9 mouse cellular contexts compared by ENCODE assay signal in genomic region chr11:90389902-90390816, GRCm38 (mm10). TPM values are rescaled to one million over a fixed set of nuclear protein-coding genes. Genes with fewer than 3 reads are reported as not detected.
DNase-seq lines count a peak whose midpoint lies in the region; ATAC-seq and TF ChIP-seq lines count a peak whose summit lies in the region.
"Had no signal": no experiment of that assay in that cellular context is flagged by ENCODE, and none has a peak within 500 bp of the region (broad histone marks: within the 10 kb centered on the region; RNA-seq: fewer than 3 reads in every experiment).

No protein-coding gene starts in this region.

- H3K9me3 ChIP-seq in lung, embryonic 14.5 days (ENCODE audit: low read depth, low read length) = no peaks in the 10 kb centered on the region
- no peaks in the 10 kb centered on the region for H3K9me3 ChIP-seq in limb, embryonic 15.5 days

- H3K36me3 ChIP-seq in lung, embryonic 14.5 days (ENCODE audit: insufficient read depth) = no peaks in the 10 kb centered on the region
- H3K36me3 ChIP-seq in limb, embryonic 15.5 days = no peaks in the 10 kb centered on the region

- peak; percentile 71 for ATAC-seq in lung, embryonic 14.5 days (ENCODE audit: insufficient read depth)
- peak; percentile 45 for ATAC-seq in limb, embryonic 15.5 days (ENCODE audit: insufficient number of reproducible peaks, low FRiP score, low TSS enrichment, low read depth)

- TF ChIP-seq CTCF in lung, embryonic 14.5 days (IDR thresholded peaks at IDR 0.05; ENCODE audit: low read depth) = no peak

- H3K27ac ChIP-seq in lung, embryonic 14.5 days (ENCODE audit: low read depth) = no peak overlapping the region
- H3K27ac ChIP-seq in limb, embryonic 15.5 days = no peak overlapping the region

- peak; percentile 13 for DNase-seq in lung, embryonic 14.5 days
- DNase-seq in lung, postnatal 36 days = no peak
- DNase-seq in brain, adult 2 months (ENCODE audit: low read depth, low spot score) = peak; percentile 39
- DNase-seq in heart, postnatal 4 days = peak; percentile 21
- DNase-seq in retina, postnatal 1 day = peak; percentile 56
- DNase-seq in embryo, embryonic 10 days (ENCODE audit: low spot score) = no peak
- no peak for DNase-seq in urinary bladder, postnatal 10 days (ENCODE audit: low spot score)

- peaks cover 10% of the 10 kb centered on the region; the same call in 1 of the 2 replicates for H3K27me3 ChIP-seq in lung, embryonic 14.5 days (ENCODE audit: insufficient read depth, low read length)
- H3K27me3 ChIP-seq in limb, embryonic 15.5 days = peaks cover 57% of the 10 kb centered on the region

- WGBS in lung, embryonic 14.5 days = under 1% methylated on average over 41 of the region's 41 CpGs
- WGBS in limb, embryonic 15.5 days = under 1% methylated on average over 41 of the region's 41 CpGs

- peak overlapping the region; percentile 67 for H3K4me2 ChIP-seq in lung, embryonic 14.5 days
- H3K4me2 ChIP-seq in limb, embryonic 15.5 days = peak overlapping the region; percentile 94

- H3K9ac ChIP-seq in lung, embryonic 14.5 days = peak overlapping the region; percentile 7
- peak overlapping the region; percentile 28 for H3K9ac ChIP-seq in limb, embryonic 15.5 days

- peaks cover 5% of the 10 kb centered on the region; the same call in 1 of the 2 replicates for H3K4me1 ChIP-seq in lung, embryonic 14.5 days (ENCODE audit: insufficient read depth)
- H3K4me1 ChIP-seq in limb, embryonic 15.5 days = peaks cover 27% of the 10 kb centered on the region

- peak overlapping the region; percentile 42 for H3K4me3 ChIP-seq in lung, embryonic 14.5 days (ENCODE audit: low read depth, low read length)
- H3K4me3 ChIP-seq in limb, embryonic 15.5 days = peak overlapping the region; percentile 54

RNA-seq across cellular contexts. Expression of gene Hlf, which starts 0.5 kb away (rescaled TPM):
- 3.6 and 4.4 TPM in 2 replicates for polyA plus RNA-seq in lung, embryonic 14.5 days (2014; fragmentation: Nextera tagmentation; extraction: Ambion mirVana)
- 10 to 100 TPM; 16.6 to 19.0 TPM for total RNA-seq in heart, postnatal 4 days (2021)
- 2.6 and 3.1 TPM in 2 replicates for polyA plus RNA-seq in limb, embryonic 15.5 days (2015; fragmentation: Nextera tagmentation; extraction: Ambion mirVana)
- total RNA-seq: neutrophil, adult 5-6 weeks had no signal

Comparison
In these comparisons a context has a peak if more than half of its experiments do, and no peak if none do; other contexts are left out.
1. DNase-seq: peak in lung, embryonic 14.5 days (single experiment), brain, adult 2 months (single experiment), heart, postnatal 4 days (single experiment) and retina, postnatal 1 day (single experiment); none in lung, postnatal 36 days (single experiment), embryo, embryonic 10 days (single experiment) and urinary bladder, postnatal 10 days (single experiment).